Mouse (Mus musculus) mature B cell (primary cell): ENCODE data around the gene Dsel.

Experiments used
- in situ Hi-C: fragments of 300-500 bp; cut with MboI; formaldehyde crosslinking; loops from 2 replicates; pipeline ENCODE4 v1.14.3; 2019

Dsel gene

GRCm38 (mm10) chr1:111864779-111865165 is at the start of gene Dsel:
TSS of gene Dsel (minus strand) at chr1:111864918.
- in situ Hi-C loops = no loop called here

- in situ Hi-C loops = no loop called here
Measured at GRCm38 (mm10) chr1:111911424-111911823, 46.7 kb upstream of the Dsel start.

GRCm38 (mm10) chr1:111883336-111883735 is 18.6 kb upstream of the Dsel start:
- in situ Hi-C loops = no loop called here

GRCm38 (mm10) chr1:111875784-111876183 is 11.1 kb upstream of the Dsel start:
- in situ Hi-C loops = no loop called here

DNA sequence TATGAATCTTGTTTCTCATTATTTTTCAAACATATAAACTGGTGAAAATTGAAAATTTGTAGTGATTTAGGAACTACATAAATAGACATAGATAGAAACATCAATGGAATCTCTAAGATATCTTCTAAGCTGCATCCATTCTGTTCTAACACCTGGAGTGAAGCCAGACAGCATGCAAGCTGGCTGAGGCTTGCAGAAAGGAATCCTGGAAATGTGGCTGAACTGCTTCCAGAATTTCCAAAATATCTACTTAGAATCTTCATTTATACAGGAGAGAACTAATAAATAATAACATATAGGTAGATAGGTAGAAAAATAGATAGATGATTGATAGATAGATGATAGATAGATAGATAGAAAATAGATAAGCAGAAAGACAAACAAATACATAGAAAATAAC is 8.5 kb upstream of the Dsel start:
- in situ Hi-C loops = no loop called here

- in situ Hi-C loops = no loop called here
Measured at GRCm38 (mm10) chr1:111865467-111865866, 749 bp upstream of the Dsel start.

DNA sequence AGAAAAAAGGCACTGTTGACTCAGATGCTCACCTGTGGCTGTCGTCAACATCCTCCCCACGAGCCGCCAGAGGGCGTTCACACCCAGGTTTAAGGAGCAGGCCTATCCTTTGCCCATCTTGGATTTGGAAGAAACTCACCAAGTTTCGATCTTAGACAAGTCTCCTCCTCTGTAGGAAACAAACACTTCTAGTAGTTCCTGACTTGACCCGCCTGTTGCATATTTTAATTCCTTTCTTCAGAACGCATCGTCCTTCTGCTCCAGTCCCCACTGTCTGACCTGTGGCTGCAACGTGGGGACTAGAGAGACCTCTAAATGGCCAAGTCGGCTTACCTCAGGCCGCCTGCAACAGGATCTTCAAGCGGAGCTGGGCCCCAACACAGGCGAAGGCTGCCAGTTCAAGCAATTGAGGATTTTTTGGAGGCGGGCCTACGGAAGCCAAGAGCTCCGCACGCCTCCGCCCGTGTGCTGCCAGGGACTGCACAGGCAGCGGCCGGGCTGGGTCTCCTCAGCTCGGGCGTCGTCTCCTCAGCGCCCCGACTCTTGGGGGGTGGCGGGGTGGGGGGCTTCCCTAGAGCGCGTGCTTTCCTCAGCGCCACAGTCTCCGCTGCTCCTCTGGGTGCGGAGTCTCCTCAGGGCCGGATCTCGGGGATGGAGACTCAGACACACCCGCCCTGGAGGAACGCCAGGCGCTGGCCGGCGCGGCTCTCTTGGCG is 497 bp downstream of the Dsel start:
- in situ Hi-C loops = no loop called here

GRCm38 (mm10) chr1:111857852-111858251 is 6.9 kb downstream of the Dsel start:
- in situ Hi-C loops = no loop called here

DNA sequence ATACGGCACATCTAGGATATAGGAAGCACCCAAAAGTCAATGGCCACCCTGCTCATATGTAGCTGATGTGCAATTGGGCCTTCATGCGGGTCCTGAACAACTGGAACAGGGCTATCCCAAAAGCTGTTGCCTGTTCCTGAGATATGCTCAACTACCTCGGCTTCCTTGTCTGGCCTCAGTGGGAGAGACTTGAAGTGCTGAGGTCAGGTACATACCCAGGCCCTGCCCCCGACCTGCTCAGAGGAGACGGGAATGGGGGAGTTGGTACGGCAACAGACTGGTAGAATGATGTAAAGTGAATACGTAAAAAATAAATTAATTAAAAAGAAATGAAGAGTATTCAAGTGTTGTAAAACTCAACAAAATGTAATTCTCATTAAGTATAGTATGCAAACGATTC is 12.3 kb downstream of the Dsel start:
- in situ Hi-C loops = no loop called here

GRCm38 (mm10) chr1:111833583-111834225 is 31.0 kb downstream of the Dsel start:
- in situ Hi-C loops = no loop called here
